Mouse (Mus musculus): ENCODE results near the gene Gm10647.

GRCm38 (mm10) chr9:66835097-66835480 is 38.2 kb downstream of the Gm10647 start:
- TF ChIP-seq CTCF (IDR thresholded peaks at IDR 0.05; ENCODE audit: control insufficient read depth, insufficient read depth, insufficient read length) (no peak), MYOD1 (IDR thresholded peaks at IDR 0.05; ENCODE audit: control insufficient read depth, insufficient read length, low read depth) (no peak), CEBPB (IDR thresholded peaks at IDR 0.05; ENCODE audit: low read depth) (no peak)

Measured in C2C12 (cell line).